Mouse (Mus musculus) heart, postnatal 14 days (tissue): ENCODE measurements at regions not wholly inside any gene's neighbourhood (a gene's known extent, or its start where the extent isn't known, plus 50 kb on each side); places are given as distances from the start of the nearest gene placed in this dataset.
"Not testable (repeated sequence)": the region's sequence is repeated elsewhere in the genome, so short reads cannot be mapped to it uniquely, and the experiment has no call there.

Experiments used
- DNase-seq, 2 experiments: peaks; one replicate each; pipeline ENCODE4 v3.0.0; 2021 to 2022
- intact Hi-C: fragments of 180-260 bp; cut with DNase I; formaldehyde crosslinking; loops from one replicate; pipeline ENCODE4 v1.15.1; 2025

DNA sequence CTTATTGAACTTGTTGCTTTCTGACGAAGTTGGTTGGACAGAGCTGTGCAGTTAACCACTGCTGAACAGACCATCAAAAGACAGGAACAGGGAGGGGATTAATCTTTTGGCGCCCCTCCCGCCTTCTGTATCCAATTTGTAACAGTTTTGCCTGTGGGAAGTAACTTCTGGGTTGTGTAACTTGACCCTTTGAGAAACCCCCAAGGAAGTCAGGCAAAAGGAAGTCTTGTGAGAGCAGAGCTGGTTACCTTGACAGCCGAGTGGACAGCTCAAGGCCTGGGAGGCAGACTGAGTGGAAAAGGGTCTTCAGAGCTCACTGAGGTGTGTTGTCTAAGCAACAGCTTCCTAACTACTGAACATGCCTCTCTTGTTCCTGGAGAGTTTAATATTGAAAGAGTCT is 75.8 kb upstream of the Hao2 start:
- intact Hi-C loops, result no loop called here

DNA sequence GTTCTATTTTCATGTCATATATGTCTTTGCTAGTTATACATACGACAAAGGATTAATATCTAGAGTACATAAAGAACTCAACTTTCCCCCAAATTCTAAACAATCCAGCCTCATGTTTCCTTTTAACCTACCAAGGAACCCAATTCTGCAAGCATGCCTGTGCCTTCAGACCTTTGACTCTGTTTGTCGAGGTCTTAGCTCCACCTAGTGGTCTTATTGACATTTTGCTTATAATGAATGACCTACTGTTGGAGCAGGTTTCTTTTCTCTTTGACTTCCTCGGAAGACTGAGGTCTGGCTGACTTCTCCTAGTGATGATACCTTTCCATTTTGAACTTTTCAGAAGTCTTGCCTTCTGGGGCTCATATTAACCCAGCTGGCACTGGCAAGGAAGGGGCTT is 82.7 kb upstream of the Hao2 start:
- peak in 1 of 2 experiments; percentile 9 for DNase-seq
- intact Hi-C loops, result no loop called here

More for the DNA sequence above, 75.8 kb upstream of the Hao2 start:
- DNase-seq, result no peak

DNA sequence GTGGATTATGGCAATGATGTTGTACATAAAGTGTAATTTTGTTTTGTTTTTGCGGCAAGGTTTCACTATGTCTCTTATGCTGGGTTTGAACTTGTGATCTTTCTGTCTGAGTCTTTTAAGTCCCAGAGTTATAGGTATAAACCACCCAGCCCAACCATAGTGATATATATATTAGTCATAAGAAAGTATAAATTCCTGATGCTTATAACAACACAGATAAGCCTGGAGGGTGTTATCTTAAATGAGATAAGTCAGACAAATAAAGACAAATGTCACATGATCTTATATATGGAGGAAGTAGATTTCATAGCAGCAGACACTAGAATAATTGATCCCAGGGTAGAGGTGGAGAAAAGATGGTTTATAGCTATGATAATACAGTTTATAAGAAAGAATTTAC is 89.7 kb upstream of the Hao2 start:
- intact Hi-C loops, result no loop called here
- DNase-seq, result no peak

DNA sequence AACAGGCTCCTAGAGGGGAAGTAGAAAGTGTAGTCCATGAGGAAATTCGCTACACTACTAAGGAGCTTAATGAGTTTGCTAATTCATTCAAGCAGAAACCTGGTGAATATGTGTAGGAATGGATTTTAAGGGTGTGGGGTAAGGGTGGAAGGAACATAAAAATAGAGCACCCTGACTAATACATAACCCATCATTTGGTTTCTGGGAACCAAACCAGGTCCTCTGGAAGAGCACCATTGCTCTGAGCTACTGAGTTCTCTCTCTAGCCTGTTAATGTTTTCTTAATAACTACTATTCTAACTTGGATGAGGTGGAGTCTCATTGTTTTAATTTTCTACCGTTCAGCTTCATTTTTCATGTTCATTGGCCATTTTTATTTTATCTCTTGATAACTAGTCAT is 94.2 kb upstream of the Hao2 start:
- intact Hi-C loops, result not testable (repeated sequence)

GRCm38 (mm10) chr3:98990801-98991200 is 97.8 kb upstream of the Hao2 start:
- intact Hi-C loops, result no loop called here
- peak; percentile 5 to 15 for DNase-seq

More for the DNA sequence above, 94.2 kb upstream of the Hao2 start:
- not testable (repeated sequence) for DNase-seq

GRCm38 (mm10) chr3:98991276-98991675 is 98.2 kb upstream of the Hao2 start:
- DNase-seq, result no peak
- intact Hi-C loops, result no loop called here

DNA sequence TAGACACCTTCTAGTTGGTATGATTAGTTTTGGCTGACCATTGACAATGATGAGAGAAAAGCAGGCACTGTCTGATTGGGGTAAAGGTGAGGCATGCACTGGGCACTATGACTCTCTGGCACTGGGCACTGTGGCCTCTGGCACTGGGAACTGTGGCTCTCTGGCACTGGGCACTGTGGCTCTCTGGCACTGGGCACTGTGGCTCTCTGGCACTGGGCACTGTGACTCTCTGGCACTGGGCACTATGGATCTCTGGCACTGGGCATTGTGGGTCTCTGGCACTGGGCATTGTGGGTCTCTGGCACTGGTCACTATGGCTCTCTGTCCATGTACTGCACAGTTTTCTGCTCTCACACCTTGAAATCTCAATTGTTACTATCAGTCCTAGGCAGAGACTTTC is 101.0 kb upstream of the Hao2 start:
- intact Hi-C loops, result no loop called here
- no peak for DNase-seq

DNA sequence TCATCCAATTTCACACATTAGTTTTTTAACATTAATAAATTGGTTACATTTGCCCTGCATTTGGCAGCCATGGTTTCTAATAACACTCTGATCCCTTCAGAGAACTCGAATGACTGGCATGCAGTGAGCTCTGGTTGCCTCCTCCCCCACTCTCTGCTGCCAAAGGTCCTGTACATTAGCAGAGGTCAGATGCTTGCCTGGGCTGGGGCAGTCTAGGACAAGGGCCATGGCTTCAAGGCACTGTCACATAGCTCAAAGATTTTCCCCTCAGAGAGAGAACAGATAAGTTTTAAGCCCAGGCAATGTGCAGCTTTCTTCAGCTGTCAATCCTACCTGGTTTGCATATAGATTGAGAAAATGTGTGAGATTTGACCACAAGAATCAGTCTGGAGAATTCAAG is 110.2 kb upstream of the Wars2 start:
- intact Hi-C loops, result no loop called here
- no peak for DNase-seq

- DNase-seq, result no peak
- intact Hi-C loops, result no loop called here
Observed at GRCm38 (mm10) chr3:99046190-99046589, 94.7 kb upstream of the Wars2 start.

DNA sequence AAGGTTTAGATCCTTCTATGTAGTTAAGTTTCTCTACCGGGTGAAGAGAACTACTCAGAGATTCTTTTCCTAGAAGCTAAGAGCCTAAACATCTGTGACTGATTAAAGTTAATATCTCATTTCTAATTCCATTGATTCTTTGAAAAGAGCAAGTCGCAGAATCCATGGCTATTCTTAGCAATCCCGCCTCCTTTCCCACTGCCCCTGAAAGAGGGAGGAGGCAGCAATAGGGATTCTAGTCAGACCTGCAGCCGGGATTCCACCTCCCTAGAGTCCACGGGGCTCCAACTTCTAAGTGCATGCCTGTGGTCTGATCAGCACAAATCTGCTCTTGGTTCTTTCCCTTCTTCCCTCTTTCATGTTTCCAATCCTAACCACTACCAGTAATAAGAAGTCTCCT is 93.7 kb upstream of the Wars2 start:
- no peak for DNase-seq
- intact Hi-C loops, result no loop called here

GRCm38 (mm10) chr3:99049305-99049704 is 91.6 kb upstream of the Wars2 start:
- intact Hi-C loops, result no loop called here
- no peak for DNase-seq

DNA sequence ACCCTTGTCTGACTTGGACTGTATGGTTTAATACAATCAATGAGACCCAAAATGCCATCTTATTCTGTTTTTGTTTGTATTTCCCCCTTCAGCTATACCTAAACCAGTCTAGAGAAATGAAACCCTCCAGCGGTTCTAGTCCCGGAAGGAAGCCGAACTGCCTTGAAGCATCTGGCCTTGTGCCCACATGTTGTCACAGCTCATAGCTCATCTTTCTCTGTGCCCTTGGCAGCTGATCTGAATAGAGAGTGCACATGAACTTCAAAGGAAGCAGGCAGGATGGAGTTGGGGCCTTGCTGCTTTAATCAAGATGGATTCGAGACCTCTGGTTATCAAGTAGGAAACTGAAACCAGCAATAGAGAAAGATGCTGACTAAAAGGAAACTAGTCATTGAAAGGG is 88.7 kb upstream of the Wars2 start:
- no peak for DNase-seq
- intact Hi-C loops, result no loop called here

GRCm38 (mm10) chr3:99067168-99067567 is 73.7 kb upstream of the Wars2 start:
- intact Hi-C loops, result no loop called here
- no peak for DNase-seq
